Mouse (Mus musculus): ENCODE measurements around the gene Ddx54. TPM values are rescaled to one million over a fixed set of nuclear protein-coding genes. Genes with fewer than 3 reads are reported as not detected.

The Ddx54 gene
- polyA plus RNA-seq, 1 experiment from 2014 or later, result 34.8 TPM

- ATAC-seq (replicated peaks; ENCODE audit: low FRiP score, low read depth) (no peak), DNase-seq (ENCODE audit: low spot score) (no peak)
- WGBS, result 76% methylated on average over 27 of the region's 28 CpGs
- no peaks in the 10 kb centered on the region for H3K36me3 ChIP-seq (ENCODE audit: insufficient read depth, low read length)
- peaks cover 6% of the 10 kb centered on the region for H3K4me1 ChIP-seq (replicated peaks; ENCODE audit: insufficient read depth, low read length)
- H3K4me2 ChIP-seq (ENCODE audit: low read length), result no peak overlapping the region
- H3K9ac ChIP-seq (ENCODE audit: low read depth, low read length), result no peak overlapping the region
- H3K27ac ChIP-seq, result no peak overlapping the region
- H3K27me3 ChIP-seq (ENCODE audit: insufficient read depth, low read length), result peaks cover 11% of the 10 kb centered on the region
- H3K4me3 ChIP-seq (replicated peaks; ENCODE audit: low read depth, low read length), result no peak overlapping the region
- H3K9me3 ChIP-seq (replicated peaks; ENCODE audit: low read length), result no peaks in the 10 kb centered on the region
- TF ChIP-seq CTCF (IDR thresholded peaks at IDR 0.05; ENCODE audit: low read depth), result no peak
These were observed 40.6 kb downstream of the Ddx54 start for GRCm38 (mm10) chr5:120652915-120653701.

DNA sequence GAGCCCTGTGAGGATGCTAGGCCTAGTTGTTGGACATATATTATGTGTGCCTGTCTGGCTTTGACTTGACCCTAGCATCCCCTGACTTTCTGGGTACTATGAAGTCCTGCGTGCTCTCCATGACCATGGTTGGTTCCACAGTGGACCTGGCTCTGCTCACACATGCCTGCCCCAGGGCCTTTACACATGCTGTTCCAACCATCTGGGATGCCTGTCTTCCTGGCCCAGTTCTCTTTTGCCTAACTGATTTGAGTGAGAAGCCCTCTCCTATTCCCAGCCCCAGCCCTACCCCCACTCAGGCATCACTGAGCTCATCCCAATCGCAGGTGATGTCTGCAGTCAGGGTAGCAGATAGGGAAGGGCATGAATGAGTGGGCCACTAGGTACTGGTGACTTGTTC is 41.3 kb downstream of the Ddx54 start:
- ATAC-seq (replicated peaks; ENCODE audit: low FRiP score, low read depth) (no peak), DNase-seq (ENCODE audit: low spot score) (no peak)
- no peaks in the 10 kb centered on the region for H3K36me3 ChIP-seq (ENCODE audit: insufficient read depth, low read length)
- no peak for TF ChIP-seq CTCF (IDR thresholded peaks at IDR 0.05; ENCODE audit: low read depth)
- H3K9ac ChIP-seq (ENCODE audit: low read depth, low read length), result no peak overlapping the region
- no peak overlapping the region for H3K4me2 ChIP-seq (ENCODE audit: low read length)
- H3K4me3 ChIP-seq (replicated peaks; ENCODE audit: low read depth, low read length), result no peak overlapping the region
- no peak overlapping the region for H3K27ac ChIP-seq
- no peaks in the 10 kb centered on the region for H3K9me3 ChIP-seq (replicated peaks; ENCODE audit: low read length)
- 87% methylated on average over 2 of the region's 2 CpGs for WGBS
- H3K27me3 ChIP-seq (ENCODE audit: insufficient read depth, low read length), result peaks cover 11% of the 10 kb centered on the region
- peaks cover 1% of the 10 kb centered on the region for H3K4me1 ChIP-seq (replicated peaks; ENCODE audit: insufficient read depth, low read length)

- Histone ChIP-seq H3K27me3 (ENCODE audit: insufficient read depth, low read length) (no peaks in the 10 kb centered on the region), H3K4me1 (replicated peaks; ENCODE audit: insufficient read depth, low read length) (no peaks in the 10 kb centered on the region), H3K9me3 (replicated peaks; ENCODE audit: low read length) (no peaks in the 10 kb centered on the region), H3K36me3 (ENCODE audit: insufficient read depth, low read length) (no peaks in the 10 kb centered on the region), H3K4me3 (replicated peaks; ENCODE audit: low read depth, low read length) (no peak overlapping the region), H3K27ac (no peak overlapping the region), H3K4me2 (ENCODE audit: low read length) (no peak overlapping the region), H3K9ac (ENCODE audit: low read depth, low read length) (no peak overlapping the region)
- ATAC-seq (replicated peaks; ENCODE audit: low FRiP score, low read depth) (no peak), DNase-seq (ENCODE audit: low spot score) (no peak)
- 86% methylated on average over 12 of the region's 12 CpGs for WGBS
- TF ChIP-seq CTCF (IDR thresholded peaks at IDR 0.05; ENCODE audit: low read depth), result no peak
These were observed 43.8 kb downstream of the Ddx54 start for GRCm38 (mm10) chr5:120656281-120656751.

- Histone ChIP-seq H3K4me2 (ENCODE audit: low read length) (no peak overlapping the region), H3K36me3 (ENCODE audit: insufficient read depth, low read length) (no peaks in the 10 kb centered on the region), H3K4me3 (replicated peaks; ENCODE audit: low read depth, low read length) (no peak overlapping the region), H3K9ac (ENCODE audit: low read depth, low read length) (no peak overlapping the region), H3K9me3 (replicated peaks; ENCODE audit: low read length) (no peaks in the 10 kb centered on the region), H3K27ac (no peak overlapping the region), H3K27me3 (ENCODE audit: insufficient read depth, low read length) (no peaks in the 10 kb centered on the region), H3K4me1 (replicated peaks; ENCODE audit: insufficient read depth, low read length) (no peaks in the 10 kb centered on the region)
- 62% methylated on average over 5 of the region's 5 CpGs for WGBS
- DNase-seq (ENCODE audit: low spot score) (no peak), ATAC-seq (replicated peaks; ENCODE audit: low FRiP score, low read depth) (no peak)
- TF ChIP-seq CTCF (IDR thresholded peaks at IDR 0.05; ENCODE audit: low read depth), result no peak
These were observed 48.3 kb downstream of the Ddx54 start for GRCm38 (mm10) chr5:120660816-120661215.

DNA sequence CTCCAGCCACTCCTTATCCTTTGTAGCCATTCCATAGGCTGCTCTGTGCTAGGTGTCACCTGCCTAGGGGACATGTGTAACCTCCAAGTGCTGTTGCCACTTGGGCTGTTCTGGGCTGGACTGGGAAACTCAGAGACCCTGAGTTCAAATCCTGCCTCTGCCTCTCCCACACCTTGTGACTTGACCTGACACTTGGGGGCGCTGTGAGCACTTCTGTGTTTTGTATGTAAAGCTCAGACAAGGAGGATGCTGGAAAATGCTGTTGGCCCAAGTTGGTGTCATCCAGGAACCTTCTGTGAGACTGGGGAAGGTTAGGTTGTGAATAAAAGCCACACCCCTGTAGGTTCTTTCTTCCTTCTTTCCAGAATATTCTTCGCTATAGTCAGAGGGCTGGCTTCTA is 52.3 kb downstream of the Ddx54 start:
- H3K27ac ChIP-seq, result no peak overlapping the region
- H3K36me3 ChIP-seq (ENCODE audit: insufficient read depth, low read length), result no peaks in the 10 kb centered on the region
- no peak overlapping the region for H3K9ac ChIP-seq (ENCODE audit: low read depth, low read length)
- 52% methylated on average over 2 of the region's 2 CpGs for WGBS
- H3K4me2 ChIP-seq (ENCODE audit: low read length), result no peak overlapping the region
- no peaks in the 10 kb centered on the region for H3K4me1 ChIP-seq (replicated peaks; ENCODE audit: insufficient read depth, low read length)
- TF ChIP-seq CTCF (IDR thresholded peaks at IDR 0.05; ENCODE audit: low read depth), result peak; percentile 16; the same call in 1 of the 2 replicates
- H3K4me3 ChIP-seq (replicated peaks; ENCODE audit: low read depth, low read length), result no peak overlapping the region
- H3K27me3 ChIP-seq (ENCODE audit: insufficient read depth, low read length), result no peaks in the 10 kb centered on the region
- no peak for ATAC-seq (replicated peaks; ENCODE audit: low FRiP score, low read depth)
- no peaks in the 10 kb centered on the region for H3K9me3 ChIP-seq (replicated peaks; ENCODE audit: low read length)
- DNase-seq (ENCODE audit: low spot score), result no peak

DNA sequence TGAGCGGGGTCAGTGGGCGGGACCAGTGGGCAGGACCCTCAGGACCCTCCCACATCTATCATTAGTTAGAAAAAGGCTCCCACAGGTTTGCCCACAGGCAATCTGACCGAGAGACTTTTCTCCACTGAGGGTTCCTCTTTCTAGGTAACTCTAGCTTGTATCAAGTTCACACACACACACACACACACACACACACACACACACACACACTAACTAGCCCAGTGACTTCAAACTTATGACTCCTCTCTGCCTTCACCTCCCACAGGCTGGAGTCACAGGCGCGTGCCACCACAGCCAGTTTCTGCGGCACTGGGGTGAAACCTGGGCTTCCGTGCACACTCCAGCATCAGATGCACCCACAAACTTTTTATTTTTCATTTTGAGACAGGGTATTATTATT is 56.2 kb downstream of the Ddx54 start:
- Histone ChIP-seq H3K4me2 (ENCODE audit: low read length) (no peak overlapping the region), H3K36me3 (ENCODE audit: insufficient read depth, low read length) (no peaks in the 10 kb centered on the region), H3K9me3 (replicated peaks; ENCODE audit: low read length) (no peaks in the 10 kb centered on the region), H3K27me3 (ENCODE audit: insufficient read depth, low read length) (no peaks in the 10 kb centered on the region), H3K4me3 (replicated peaks; ENCODE audit: low read depth, low read length) (no peak overlapping the region), H3K4me1 (replicated peaks; ENCODE audit: insufficient read depth, low read length) (no peaks in the 10 kb centered on the region), H3K27ac (no peak overlapping the region), H3K9ac (ENCODE audit: low read depth, low read length) (no peak overlapping the region)
- WGBS, result 64% methylated on average over 7 of the region's 7 CpGs
- TF ChIP-seq CTCF (IDR thresholded peaks at IDR 0.05; ENCODE audit: low read depth), result no peak
- ATAC-seq (replicated peaks; ENCODE audit: low FRiP score, low read depth) (no peak), DNase-seq (ENCODE audit: low spot score) (no peak)
